Mouse (Mus musculus) lung, embryonic 16.5 days (tissue): ENCODE measurements around the gene Trub1. TPM values are rescaled to one million over a fixed set of nuclear protein-coding genes. Genes with fewer than 3 reads are reported as not detected.

Experiments used
- ATAC-seq: fragments of 200-750 bp; cut with Nextera tagmentation; 2 replicates; pipeline ENCODE4 v1.8.0; 2017; ENCODE audit warnings: low read depth, mild to moderate bottlenecking, moderate library complexity
- H3K27ac ChIP-seq: fragments of 300-500 bp; sonication (generic); 2 replicates; pipeline ENCODE4 v1.5.1; 2014; ENCODE audit warnings: mild to moderate bottlenecking, control low read depth, low read length
- H3K27me3 ChIP-seq: fragments of 300-500 bp; sonication (generic); 2 replicates; pipeline ENCODE4 v1.6.1; 2014; ENCODE audit warnings: low read depth, low read length, mixed read lengths; ENCODE audit not compliant: control insufficient read depth, insufficient read depth
- H3K36me3 ChIP-seq: fragments of 300-500 bp; sonication (generic); 2 replicates; pipeline ENCODE4 v1.6.1; 2014; ENCODE audit warnings: low read length; ENCODE audit not compliant: control insufficient read depth, insufficient read depth
- H3K4me1 ChIP-seq: fragments of 300-500 bp; sonication (generic); replicated peaks from 2 replicates; pipeline ENCODE4 v1.6.1; 2014; ENCODE audit warnings: low read length, mixed read lengths; ENCODE audit not compliant: control insufficient read depth, insufficient read depth
- H3K4me2 ChIP-seq: fragments of 300-500 bp; sonication (generic); 2 replicates; pipeline ENCODE4 v1.6.1; 2014; ENCODE audit warnings: low read depth, low read length, control low read depth
- H3K4me3 ChIP-seq: fragments of 300-500 bp; sonication (generic); 2 replicates; pipeline ENCODE4 v1.5.1; 2014; ENCODE audit warnings: mild to moderate bottlenecking, low read length, control low read depth
- H3K9ac ChIP-seq: fragments of 300-500 bp; sonication (generic); 2 replicates; pipeline ENCODE4 v1.6.1; 2014; ENCODE audit warnings: low read length, control low read depth
- H3K9me3 ChIP-seq: fragments of 300-500 bp; sonication (generic); 2 replicates; pipeline ENCODE4 v1.6.1; 2016; ENCODE audit warnings: low read length; ENCODE audit not compliant: control insufficient read depth
- WGBS: fragments of 180-500 bp; shearing (Covaris S2); extraction: QIAGEN DNeasy Blood & Tissue Kit; methylation state at CpG from one replicate; pipeline ENCODE4 v1.1.7; 2014; 5-methylcytosine and 5-hydroxymethylcytosine counted together
- polyA plus RNA-seq: library from polyadenylated mRNA; unstranded; fragments of >200 nt; fragmentation: Nextera tagmentation; extraction: Ambion mirVana; gene quantifications from 2 replicates; pipeline ENCODE4 v1.2.1, GENCODE M21; 2015

Trub1 gene
- polyA plus RNA-seq, 1 experiment from 2014 or later: 21.4 TPM

- Histone ChIP-seq H3K36me3 (no peaks in the 10 kb centered on the region), H3K9me3 (no peaks in the 10 kb centered on the region), H3K27me3 (no peaks in the 10 kb centered on the region), H3K4me3 (no peak overlapping the region), H3K27ac (0 out of 2 replicates have a peak overlapping the region, but pooled peaks have one; percentile 12), H3K4me1 (peaks cover 7% of the 10 kb centered on the region), H3K9ac (no peak overlapping the region), H3K4me2 (no peak overlapping the region)
- 42% methylated on average over 10 of the region's 10 CpGs for WGBS
- peak; percentile 82 for ATAC-seq
These were observed 16.1 kb upstream of the Trub1 start for GRCm38 (mm10) chr19:57436586-57437021.

DNA sequence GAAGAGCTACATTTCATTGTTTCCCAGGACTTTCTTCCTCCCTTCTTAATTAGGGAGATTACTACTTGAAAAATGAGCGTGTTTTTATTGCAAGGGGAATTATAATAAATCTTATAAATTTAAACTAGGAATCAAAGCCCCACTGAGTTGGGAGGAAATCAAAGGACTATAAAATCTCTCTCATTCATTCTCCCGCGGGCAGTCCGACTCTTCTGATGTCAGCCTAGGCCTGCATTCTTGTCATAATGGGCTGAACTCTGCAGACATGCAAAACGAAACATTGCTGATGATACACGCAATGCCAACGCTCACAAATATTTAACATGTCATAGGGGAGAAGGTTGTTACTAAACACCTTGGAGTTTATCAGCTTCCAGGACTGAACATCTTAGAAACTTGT lies 15.7 kb upstream of the Trub1 start:
- peak; percentile 32 for ATAC-seq
- 52% methylated on average over 7 of the region's 7 CpGs for WGBS
- no peak overlapping the region for H3K27ac ChIP-seq

GRCm38 (mm10) chr19:57439296-57439695 lies 13.4 kb upstream of the Trub1 start:
- no peak for ATAC-seq

More for the DNA sequence above, 15.7 kb upstream of the Trub1 start:
- Histone ChIP-seq H3K4me1 (peaks cover 9% of the 10 kb centered on the region), H3K27me3 (no peaks in the 10 kb centered on the region), H3K9ac (no peak overlapping the region), H3K4me2 (no peak overlapping the region), H3K4me3 (no peak overlapping the region), H3K9me3 (no peaks in the 10 kb centered on the region), H3K36me3 (no peaks in the 10 kb centered on the region)

DNA sequence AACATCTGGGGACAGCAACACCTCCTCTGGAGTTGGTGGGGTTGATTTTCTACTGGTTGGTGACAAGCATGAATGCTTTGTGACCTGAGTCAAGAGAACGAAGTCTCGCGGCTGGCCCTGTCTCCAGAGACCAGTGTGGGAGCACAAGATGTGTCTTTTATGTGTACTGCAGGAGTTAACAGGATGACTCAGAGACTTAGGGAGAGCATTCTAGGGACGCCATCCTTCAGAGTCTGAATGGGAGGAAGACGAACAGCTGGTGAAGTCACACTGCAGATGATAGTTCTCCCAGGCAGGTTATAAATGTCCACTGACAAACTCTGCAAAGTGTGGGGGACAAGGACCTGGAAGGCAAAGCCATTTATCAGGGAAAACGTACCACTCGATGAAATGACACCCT lies 11.2 kb upstream of the Trub1 start:
- no peaks in the 10 kb centered on the region for H3K27me3 ChIP-seq
- H3K36me3 ChIP-seq: no peaks in the 10 kb centered on the region
- H3K4me1 ChIP-seq: peaks cover 15% of the 10 kb centered on the region
- no peak overlapping the region for H3K4me2 ChIP-seq
- H3K4me3 ChIP-seq: no peak overlapping the region
- 0 out of 2 replicates have a peak, but pooled peaks have one; percentile 20 for ATAC-seq
- no peak overlapping the region for H3K27ac ChIP-seq
- WGBS: 17% methylated on average over 7 of the region's 7 CpGs
- H3K9ac ChIP-seq: no peak overlapping the region
- H3K9me3 ChIP-seq: no peaks in the 10 kb centered on the region

More at GRCm38 (mm10) chr19:57439296-57439695, 13.4 kb upstream of the Trub1 start:
- no peak overlapping the region for H3K9ac ChIP-seq
- no peaks in the 10 kb centered on the region for H3K36me3 ChIP-seq
- no peak overlapping the region for H3K4me2 ChIP-seq
- H3K4me3 ChIP-seq: no peak overlapping the region
- H3K27me3 ChIP-seq: no peaks in the 10 kb centered on the region
- H3K9me3 ChIP-seq: no peaks in the 10 kb centered on the region
- 91% methylated on average over 5 of the region's 5 CpGs for whole genome bisulfite sequencing
- H3K4me1 ChIP-seq: peaks cover 11% of the 10 kb centered on the region
- H3K27ac ChIP-seq: no peak overlapping the region

DNA sequence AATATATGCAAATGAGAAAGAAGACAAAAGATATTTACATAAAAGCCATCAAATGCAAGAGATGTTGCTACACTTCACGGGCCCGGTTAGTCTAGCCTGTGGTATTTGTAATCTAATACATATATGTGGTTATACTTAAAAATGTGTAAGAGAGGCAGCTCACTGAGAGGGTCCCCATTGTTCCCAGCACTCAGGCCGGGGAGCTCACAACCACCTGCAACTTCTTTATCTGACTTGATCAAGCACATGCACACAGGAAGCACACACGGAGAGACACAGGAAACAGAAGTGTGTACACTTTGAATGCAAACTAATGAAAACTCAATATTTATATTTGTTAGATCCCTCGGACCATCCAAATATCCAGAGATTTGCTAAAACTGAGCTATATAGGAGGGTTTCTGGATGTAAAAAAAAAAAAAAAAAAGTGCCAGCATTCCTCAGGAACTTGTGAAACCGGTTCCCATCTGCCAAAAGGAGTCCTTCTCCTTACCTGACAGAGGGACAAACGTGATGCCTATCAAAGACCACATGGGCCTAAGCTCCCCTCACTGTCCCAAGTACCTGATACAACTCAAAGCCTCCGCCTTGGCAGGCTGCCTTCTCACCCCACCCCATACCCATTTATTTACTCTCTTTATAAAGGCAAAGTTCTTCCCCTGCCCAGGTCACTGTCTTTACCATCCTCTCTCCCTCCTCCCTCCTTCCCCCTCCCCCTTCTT lies 9.6 kb upstream of the Trub1 start:
- H3K4me1 ChIP-seq: peaks cover 15% of the 10 kb centered on the region
- no peaks in the 10 kb centered on the region for H3K9me3 ChIP-seq
- H3K27ac ChIP-seq: no peak overlapping the region; the same call in 1 of the 2 replicates
- H3K9ac ChIP-seq: no peak overlapping the region
- ATAC-seq: peak; percentile 73
- H3K27me3 ChIP-seq: no peaks in the 10 kb centered on the region
- no peak overlapping the region for H3K4me2 ChIP-seq
- no peaks in the 10 kb centered on the region for H3K36me3 ChIP-seq
- H3K4me3 ChIP-seq: no peak overlapping the region
- WGBS: 32% methylated on average over 8 of the region's 8 CpGs

DNA sequence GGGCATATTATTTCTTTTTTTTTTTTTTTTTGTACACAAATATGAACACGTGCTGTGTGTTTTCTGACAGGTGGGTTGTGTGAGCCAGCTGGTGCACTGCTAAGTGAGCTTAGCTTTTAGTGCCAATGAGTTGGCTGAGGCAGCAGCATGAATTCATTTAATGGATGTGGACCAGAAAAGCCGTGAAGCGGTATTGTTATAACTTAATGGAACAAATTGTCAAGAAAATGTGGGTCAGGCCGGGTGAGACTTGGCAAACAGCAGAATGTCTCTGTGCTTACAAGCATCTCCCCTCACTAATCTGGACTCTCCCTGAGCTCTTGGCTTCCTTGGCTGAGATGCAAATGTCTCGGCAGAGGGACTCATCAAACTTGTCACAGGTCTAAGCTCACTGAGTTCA lies 7.7 kb upstream of the Trub1 start:
- Histone ChIP-seq H3K4me3 (no peak overlapping the region), H3K27ac (no peak overlapping the region), H3K36me3 (no peaks in the 10 kb centered on the region), H3K27me3 (no peaks in the 10 kb centered on the region), H3K4me2 (no peak overlapping the region), H3K9ac (no peak overlapping the region), H3K4me1 (peaks cover 15% of the 10 kb centered on the region), H3K9me3 (no peaks in the 10 kb centered on the region)
- peak; percentile 15; the same call in 1 of the 2 replicates for ATAC-seq
- 40% methylated on average over 5 of the region's 5 CpGs for WGBS

- Histone ChIP-seq H3K4me2 (no peak overlapping the region), H3K9me3 (no peaks in the 10 kb centered on the region), H3K4me1 (peaks cover 13% of the 10 kb centered on the region), H3K36me3 (no peaks in the 10 kb centered on the region), H3K9ac (no peak overlapping the region), H3K27ac (no peak overlapping the region), H3K27me3 (no peaks in the 10 kb centered on the region), H3K4me3 (no peak overlapping the region)
- no peak for ATAC-seq
- 69% methylated on average over 1 of the region's 1 CpGs for whole genome bisulfite sequencing
These were observed 1.9 kb upstream of the Trub1 start for GRCm38 (mm10) chr19:57450849-57451248.

- Histone ChIP-seq H3K27ac (no peak overlapping the region), H3K36me3 (no peaks in the 10 kb centered on the region), H3K9ac (no peak overlapping the region), H3K4me1 (peaks cover 9% of the 10 kb centered on the region), H3K9me3 (no peaks in the 10 kb centered on the region), H3K4me2 (no peak overlapping the region), H3K4me3 (no peak overlapping the region), H3K27me3 (no peaks in the 10 kb centered on the region)
- ATAC-seq: no peak
- 79% methylated on average over 4 of the region's 4 CpGs for WGBS
These were observed 950 bp upstream of the Trub1 start for GRCm38 (mm10) chr19:57451762-57452161.

- Histone ChIP-seq H3K27me3 (no peaks in the 10 kb centered on the region), H3K9me3 (no peaks in the 10 kb centered on the region), H3K9ac (peak overlapping the region; percentile 92), H3K4me1 (peaks cover 9% of the 10 kb centered on the region), H3K4me2 (peak overlapping the region; percentile 82), H3K4me3 (peak overlapping the region; percentile 94), H3K27ac (peak overlapping the region; percentile 85), H3K36me3 (no peaks in the 10 kb centered on the region)
- 5% methylated on average over 6 of the region's 6 CpGs for WGBS
- no peak for ATAC-seq
These were observed 497 bp downstream of the Trub1 start for GRCm38 (mm10) chr19:57453218-57453600.
